Mouse (Mus musculus): ENCODE measurements around the gene Pip4k2a. TPM values are rescaled to one million over a fixed set of nuclear protein-coding genes. Genes with fewer than 3 reads are reported as not detected.
"Not testable (repeated sequence)": the region's sequence is repeated elsewhere in the genome, so short reads cannot be mapped to it uniquely, and the experiment has no call there.

Gene Pip4k2a
- total and polyA plus RNA-seq, 3 experiments, result 5.8 to 40.3 (median 32.3) TPM

- not testable (repeated sequence) for DNase-seq
These were observed 104.6 kb downstream of the Pip4k2a start for GRCm38 (mm10) chr2:18893336-18893735.

DNA sequence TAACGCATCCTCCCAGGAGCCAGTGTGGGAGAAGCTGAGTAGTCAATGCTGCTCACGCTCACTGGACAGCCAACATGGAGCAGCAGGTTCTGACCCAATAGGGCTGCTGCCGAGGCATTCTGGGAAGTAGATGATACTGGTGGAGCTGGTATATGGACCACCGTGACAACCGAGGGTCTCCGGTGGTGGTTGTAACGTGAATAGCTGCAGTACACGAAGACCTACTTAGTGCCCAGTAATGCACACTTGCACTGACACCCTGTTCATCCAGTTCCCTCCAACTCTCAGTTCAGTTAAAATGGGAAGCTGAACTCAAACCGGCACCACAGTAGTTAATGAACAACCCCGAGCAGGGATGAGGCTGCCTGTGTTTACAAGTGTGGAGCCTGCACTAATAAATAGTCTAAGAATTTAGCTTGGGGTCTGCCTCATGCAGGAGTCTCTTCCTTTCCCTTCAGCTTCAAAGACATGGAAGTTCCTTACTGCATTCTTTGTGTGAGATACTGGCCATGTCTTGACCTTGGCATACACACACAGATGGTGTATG is 105.9 kb downstream of the Pip4k2a start:
- DNase-seq, result no peak

GRCm38 (mm10) chr2:18890227-18891001 is 107.5 kb downstream of the Pip4k2a start:
- DNase-seq, result no peak

- DNase-seq, result no peak
These were observed 113.6 kb downstream of the Pip4k2a start for GRCm38 (mm10) chr2:18884277-18884676.

GRCm38 (mm10) chr2:18874626-18875025 is 123.3 kb downstream of the Pip4k2a start:
- no peak for DNase-seq

- no peak for DNase-seq
These were observed 123.9 kb downstream of the Pip4k2a start for GRCm38 (mm10) chr2:18874063-18874462.

DNA sequence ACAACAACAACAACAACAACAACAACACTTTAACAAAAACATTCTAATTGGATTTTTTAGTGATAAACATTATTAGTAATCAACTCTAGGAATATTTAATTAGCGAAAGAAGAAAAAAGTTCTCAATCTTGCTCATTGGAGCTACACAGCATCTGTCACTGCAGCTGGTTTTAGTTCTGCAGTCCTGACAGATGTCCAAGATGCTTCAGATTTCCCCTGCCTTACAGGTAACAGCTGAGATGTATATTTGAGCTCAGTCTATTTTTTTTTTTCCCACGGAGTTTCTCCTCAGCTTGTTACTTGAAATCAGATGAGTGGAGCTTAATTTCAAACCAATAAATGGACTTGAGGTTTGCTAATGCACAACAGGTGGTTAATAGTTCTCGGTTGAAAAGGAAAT is 124.5 kb downstream of the Pip4k2a start:
- no peak for DNase-seq

- peak; percentile 58 for DNase-seq
These were observed 125.1 kb downstream of the Pip4k2a start for GRCm38 (mm10) chr2:18872797-18873196.

- no peak for DNase-seq
These were observed 126.8 kb downstream of the Pip4k2a start for GRCm38 (mm10) chr2:18871087-18871486.

- DNase-seq, result no peak
These were observed 130.9 kb downstream of the Pip4k2a start for GRCm38 (mm10) chr2:18867069-18867468.

DNA sequence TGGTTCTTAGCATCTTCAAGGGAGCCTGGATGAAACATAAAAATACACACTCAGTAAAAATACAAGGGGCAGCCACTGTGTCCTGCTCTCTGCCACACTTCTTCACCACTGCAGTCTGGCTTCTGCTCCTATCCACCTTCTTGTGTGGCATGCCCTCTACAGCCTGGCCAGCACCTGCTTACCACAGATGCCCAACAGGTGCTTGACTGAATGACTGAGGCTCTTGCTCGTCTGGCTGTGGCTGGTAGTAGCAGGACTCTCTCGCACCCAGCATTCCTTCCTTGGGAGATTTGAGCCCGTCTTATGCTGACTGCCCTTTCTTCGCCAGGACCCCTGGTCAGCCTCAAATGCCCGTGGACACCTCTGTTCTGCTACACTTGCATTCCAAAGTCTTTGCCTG is 133.2 kb downstream of the Pip4k2a start:
- no peak for DNase-seq

DNA sequence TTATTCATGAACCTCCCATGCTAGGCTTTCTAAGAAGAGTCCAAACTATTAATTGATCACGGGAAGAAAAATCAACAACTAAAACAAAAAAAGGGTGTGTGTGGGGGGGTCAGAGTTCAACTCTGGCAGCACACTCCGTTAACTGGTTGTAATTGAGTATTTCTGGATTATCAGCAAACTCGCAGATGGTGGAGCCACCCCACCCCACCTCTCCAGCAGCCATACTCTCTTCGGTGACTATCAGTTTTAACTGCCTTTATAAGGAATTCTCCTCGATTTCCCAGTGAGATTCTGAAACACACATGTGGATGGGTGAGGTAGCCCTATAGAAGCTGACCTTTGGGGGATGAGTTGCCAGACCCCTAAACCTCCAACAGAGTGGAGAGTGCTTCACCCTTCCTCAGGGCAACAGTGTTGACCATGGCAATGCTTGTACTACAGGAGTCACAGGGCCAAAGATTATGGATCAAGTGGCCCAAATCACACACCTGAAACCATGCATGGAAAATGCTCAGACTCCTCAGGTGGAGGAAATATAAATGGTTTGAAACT is 136.2 kb downstream of the Pip4k2a start:
- no peak for DNase-seq

GRCm38 (mm10) chr2:18860686-18861085 is 137.2 kb downstream of the Pip4k2a start:
- no peak for DNase-seq

DNA sequence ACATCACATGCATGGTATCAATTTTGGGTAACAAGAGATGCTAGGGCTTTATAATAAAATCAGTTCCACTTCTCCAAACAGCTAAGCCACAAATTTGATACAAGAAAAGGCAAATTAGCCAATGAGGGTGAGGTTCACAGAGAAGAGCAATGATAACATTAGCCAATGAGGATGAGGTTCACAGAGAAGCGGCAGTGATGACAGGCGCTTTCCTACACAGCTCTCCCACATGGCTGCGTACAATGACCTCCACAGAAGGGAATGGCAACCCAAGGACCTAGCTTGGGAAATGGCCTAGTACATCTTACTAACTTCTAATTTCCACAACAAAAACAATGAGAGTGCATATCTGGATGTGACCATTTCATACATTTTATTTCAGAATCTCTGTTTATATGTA is 140.0 kb downstream of the Pip4k2a start:
- DNase-seq, result no peak

- DNase-seq, result peak; percentile 26
These were observed 141.5 kb downstream of the Pip4k2a start for GRCm38 (mm10) chr2:18856461-18856860.

GRCm38 (mm10) chr2:18855246-18855645 is 142.7 kb downstream of the Pip4k2a start:
- no peak for DNase-seq

GRCm38 (mm10) chr2:18853345-18853744 is 144.6 kb downstream of the Pip4k2a start:
- DNase-seq, result no peak

DNA sequence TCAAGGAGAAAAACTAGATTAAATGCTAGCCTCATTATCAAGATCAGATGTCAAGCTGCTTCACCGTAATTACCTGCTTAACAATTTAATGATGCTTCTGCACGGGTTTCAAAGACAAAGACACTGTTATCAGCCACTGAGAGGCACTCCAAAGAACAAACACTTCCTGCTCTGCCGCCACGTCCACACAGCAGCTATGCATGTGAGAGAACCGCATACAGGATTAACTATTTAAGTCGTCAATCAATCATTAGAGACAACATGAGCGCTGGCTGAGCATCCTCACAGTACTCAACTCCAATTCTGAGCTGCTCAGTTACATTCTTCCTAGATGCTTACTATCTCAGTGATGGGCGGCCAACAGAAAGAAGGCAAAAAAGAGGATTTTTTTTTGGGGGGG is 147.3 kb downstream of the Pip4k2a start:
- no peak for DNase-seq

DNA sequence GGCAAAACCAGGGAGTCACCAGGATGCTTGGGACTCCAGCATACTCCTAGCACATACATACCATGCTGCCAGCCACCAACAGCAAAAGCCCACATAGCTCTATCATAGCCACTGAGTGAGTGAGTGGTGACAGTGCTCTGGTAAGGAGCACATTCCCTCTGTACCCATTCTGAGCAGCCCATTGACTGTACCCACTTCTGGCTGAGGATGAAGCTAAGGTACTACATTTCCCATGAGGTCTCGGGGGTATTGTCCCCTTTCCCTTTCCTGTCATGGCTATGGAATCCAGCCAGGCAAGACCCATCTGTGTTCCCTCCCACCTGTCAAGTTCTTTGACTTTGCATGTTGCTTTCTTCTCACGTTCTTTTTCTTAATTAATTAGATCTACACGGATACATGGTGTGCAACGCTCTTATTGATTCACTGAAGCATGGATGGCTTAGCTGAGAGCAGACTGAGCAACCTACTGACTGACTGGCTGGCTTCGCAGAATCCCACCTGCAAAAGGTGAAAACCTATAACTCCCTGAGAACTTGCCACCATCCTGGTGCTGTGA is 149.8 kb downstream of the Pip4k2a start:
- DNase-seq, result no peak

DNA sequence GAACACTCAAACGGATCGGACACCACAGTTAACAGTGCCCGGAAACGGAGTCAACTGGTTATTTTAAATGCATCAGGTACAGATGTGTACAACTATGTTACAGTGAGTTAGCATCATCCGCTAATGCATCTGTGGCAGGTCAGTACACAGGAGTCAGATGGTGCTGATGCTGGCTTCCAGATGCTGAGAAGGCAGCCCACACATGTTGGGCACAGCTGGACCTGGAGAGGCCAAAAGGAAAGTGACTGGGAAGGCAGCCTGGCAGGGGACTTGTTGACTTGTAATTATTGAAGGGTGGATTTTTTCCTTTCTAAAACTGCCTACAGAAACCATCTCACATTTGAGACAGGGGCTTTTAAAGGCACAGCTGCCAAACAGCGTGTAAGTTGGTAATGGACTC is 155.4 kb downstream of the Pip4k2a start:
- no peak for DNase-seq

DNA sequence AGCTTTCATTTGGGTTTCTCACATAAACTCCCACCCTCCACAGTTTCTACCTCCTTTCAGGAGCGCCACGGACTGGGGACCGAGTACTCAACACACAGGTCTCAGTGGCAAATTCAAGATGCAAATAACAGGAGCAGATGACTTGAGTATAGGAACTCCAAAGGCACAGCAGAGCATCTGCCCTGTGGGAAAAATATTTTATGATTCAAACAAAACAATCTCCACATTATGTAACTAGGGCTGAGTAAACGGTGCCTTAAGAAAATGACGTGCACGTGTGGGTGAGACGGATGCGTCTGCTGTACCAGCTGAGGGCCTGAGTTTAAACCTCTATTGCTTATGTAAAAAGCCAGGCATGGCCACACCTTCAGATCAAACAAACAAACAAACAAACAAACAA is 156.9 kb downstream of the Pip4k2a start:
- no peak for DNase-seq

DNA sequence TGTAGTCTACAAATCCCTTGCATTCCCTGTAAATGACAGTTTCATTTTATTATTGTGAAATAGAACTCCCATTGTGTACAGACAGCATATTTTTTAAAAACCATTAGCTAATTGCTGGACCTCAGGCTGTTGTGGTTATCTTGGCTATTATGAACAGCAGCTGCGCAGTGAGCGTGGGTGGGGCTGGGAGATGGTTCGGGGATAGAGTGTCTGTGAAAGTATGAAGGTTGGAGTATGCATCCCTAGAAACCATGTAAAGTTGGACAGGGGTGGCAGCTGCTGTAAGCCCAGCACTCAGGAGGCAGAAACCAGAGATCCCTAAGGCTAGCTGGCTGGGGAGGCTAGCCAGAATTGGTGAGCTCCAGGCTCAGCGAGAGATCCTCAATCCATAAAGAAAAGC is 158.4 kb downstream of the Pip4k2a start:
- DNase-seq, result no peak

GRCm38 (mm10) chr2:18835266-18835908 is 162.5 kb downstream of the Pip4k2a start:
- no peak for DNase-seq
